Mouse (Mus musculus) layer of hippocampus, adult 9-11 months (tissue): ENCODE data around the gene Anpep.
A peak's percentile ranks its signal among the peaks of the same experiment; 100 is the strongest.
"Not testable (repeated sequence)": the region's sequence is repeated elsewhere in the genome, so short reads cannot be mapped to it uniquely, and the experiment has no call there.

ENCODE experiments used
- DNase-seq: peaks from one replicate; pipeline ENCODE4 v3.0.0; 2022

The Anpep gene

DNA sequence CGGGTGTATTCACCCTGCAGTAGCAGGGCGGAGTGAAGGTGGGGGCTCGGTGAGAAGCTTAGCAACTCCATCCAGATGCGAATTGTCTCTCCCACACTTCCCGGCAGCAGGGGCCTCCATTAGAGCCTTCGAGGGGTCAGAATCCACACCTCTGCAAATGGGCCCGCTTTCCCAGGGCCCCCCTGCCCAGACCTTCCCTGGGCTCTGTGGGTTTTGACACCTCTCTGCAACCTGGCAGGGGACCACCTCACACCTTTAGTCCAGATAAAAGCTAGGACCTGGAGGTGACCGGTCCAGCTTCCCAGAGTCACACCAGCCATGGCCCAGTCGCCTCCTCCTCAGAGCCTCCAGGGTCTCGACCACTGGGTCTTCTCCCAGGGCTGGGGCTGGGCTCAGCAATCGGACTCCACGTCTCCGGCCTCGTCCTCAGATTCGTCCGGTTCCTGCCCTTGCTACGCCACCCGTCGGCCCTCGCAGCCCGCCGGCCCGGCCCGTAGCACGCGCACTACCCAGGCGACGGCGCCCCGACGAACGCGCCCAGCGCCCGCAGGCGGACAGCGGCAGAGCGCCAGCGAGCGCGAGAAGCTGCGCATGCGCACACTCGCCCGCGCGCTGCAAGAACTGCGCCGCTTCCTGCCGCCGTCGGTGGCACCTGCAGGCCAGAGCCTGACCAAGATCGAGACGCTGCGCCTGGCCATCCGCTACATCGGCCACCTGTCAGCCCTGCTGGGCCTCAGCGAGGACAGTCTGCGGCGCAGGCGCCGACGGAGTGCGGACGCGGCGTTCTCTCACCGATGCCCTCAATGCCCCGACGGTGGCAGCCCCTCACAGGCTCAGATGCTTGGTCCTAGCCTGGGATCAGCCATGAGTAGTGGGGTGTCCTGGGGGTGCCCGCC lies 50.0 kb downstream of the Anpep start, which contains the start of gene Mesp2:
Gene Mesp2, plus strand, starts transcription at position 117 of the 896 bp plus-strand sequence.
- peak; percentile 36 for DNase-seq

DNA sequence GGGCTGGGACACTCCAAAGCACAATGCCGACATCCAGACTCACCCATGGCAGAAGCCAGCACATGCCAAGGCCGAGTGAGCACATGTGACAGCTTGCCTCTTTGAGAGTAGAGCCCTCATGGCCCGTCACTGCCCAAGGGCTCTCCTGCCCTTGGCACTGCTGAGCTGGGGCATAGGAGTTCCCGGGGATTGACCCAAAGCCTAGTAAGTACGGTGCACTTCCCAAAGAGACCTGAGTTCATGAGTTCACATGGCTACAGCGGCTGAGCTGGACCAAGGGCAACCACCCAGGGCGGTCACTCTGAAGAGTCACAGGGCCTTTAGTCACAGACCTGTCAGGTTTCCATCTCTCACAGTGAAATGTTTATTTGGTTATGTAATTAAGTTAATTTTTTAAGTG lies 52.3 kb downstream of the Anpep start:
- DNase-seq, result no peak

- DNase-seq, result no peak
Observed at GRCm38 (mm10) chr7:79803887-79804286, 57.0 kb downstream of the Anpep start.

- DNase-seq, result no peak
Observed at GRCm38 (mm10) chr7:79802037-79802436, 58.8 kb downstream of the Anpep start.

DNA sequence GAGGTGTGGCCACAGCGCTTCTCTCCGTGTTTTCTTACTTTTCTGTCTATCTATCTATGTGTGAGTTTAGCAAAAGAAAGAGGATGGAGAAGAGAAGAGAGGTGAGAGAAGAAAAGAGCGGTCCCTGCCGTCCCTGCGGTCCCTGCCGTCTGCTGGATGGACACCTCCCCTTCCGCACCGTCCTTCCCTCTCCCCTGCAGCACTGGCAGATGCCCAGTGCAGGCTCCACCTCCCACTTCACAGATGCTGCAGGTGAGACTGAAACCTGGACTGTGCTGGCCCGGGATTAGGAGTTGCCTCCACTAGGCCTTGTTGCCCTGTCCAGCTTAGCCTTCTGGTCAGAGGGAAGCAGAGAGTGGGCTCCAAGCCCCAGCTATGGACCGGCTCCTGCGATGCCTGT lies 59.5 kb downstream of the Anpep start:
- no peak for DNase-seq

DNA sequence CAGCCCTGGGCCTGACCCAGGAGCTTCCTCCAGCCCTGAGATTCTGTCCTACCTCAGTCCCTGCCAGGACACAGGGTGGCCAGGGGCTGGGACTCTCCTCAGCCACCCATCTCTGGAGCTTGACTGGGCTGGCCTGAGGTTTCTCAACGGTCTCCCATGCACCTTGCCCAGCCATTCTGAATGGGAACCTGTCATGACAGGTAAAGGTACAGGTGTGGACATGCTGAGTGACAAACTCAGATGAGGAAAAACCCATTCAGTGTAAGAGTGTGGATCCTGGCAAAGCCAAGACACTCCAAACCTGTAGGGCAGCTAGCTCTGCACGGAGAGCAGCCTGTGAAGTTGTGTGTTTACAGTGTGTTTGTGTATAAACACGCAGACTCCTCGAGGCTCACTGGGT lies 60.5 kb downstream of the Anpep start:
- DNase-seq, result no peak

DNA sequence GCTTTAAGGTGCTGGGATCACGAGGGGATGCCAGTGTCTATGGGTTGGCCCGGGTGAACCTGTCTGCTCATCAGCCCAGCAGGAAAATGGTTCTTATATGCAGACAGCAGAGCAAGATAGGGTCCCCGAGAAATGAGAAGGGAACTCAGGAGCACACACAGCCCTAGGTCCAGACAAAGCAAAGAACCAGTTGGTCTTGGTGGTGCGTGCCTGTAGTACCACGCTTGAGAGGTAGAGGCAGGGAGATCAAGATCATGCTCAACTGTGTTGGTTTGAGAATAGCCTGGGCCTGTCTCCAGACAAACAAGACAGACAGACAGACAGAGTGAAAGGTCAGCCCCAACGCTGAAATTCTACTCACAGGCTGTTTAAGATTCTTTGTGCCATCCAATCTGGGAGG lies 61.4 kb downstream of the Anpep start:
- DNase-seq, result no peak

GRCm38 (mm10) chr7:79799048-79799447 lies 61.8 kb downstream of the Anpep start:
- peak; percentile 59 for DNase-seq

DNA sequence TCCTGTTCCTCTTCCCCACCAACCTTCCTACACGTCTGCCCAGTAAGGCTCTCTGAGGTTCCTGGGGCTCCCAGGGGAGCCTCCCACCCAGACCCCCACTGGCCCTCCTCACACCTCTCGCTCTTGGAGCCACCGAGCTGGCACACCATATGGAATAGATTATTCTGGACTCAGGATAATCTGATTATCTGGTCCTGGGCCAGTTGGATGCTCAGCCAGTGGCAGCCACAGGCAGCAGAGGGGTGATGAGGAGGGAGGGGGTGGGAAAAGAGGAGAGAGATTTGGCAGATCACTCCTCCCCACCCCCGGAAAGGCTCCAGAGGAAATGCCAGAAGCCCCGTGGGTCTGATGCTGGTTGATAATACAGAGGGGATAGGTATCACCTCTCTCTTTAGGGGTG lies 62.3 kb downstream of the Anpep start:
- no peak for DNase-seq

GRCm38 (mm10) chr7:79793688-79794087 lies 67.2 kb downstream of the Anpep start, which contains the start of gene Mesp1:
Gene Mesp1 (minus strand): TSS chr7:79793788.
- no peak for DNase-seq

GRCm38 (mm10) chr7:79792635-79793421 lies 68.0 kb downstream of the Anpep start:
- no peak for DNase-seq

DNA sequence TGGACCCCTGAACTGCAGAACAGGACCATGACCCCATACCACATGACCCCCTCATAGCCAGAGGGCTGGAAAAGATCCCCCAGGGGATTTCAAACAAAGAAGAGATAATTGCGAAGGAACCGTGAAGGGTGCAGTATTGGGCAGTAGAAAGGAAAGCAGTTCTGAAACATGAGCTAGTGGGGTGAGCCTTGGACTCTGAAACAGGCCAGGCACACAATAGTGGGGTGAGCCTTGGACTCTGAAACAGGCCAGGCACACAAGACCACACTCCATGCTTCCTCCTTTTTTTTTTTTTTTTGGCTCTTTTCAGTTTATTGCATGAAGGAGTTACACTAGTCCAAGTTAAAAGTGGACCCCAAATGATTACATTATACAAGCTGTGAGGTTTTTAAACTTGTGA lies 71.0 kb downstream of the Anpep start:
- not testable (repeated sequence) for DNase-seq

DNA sequence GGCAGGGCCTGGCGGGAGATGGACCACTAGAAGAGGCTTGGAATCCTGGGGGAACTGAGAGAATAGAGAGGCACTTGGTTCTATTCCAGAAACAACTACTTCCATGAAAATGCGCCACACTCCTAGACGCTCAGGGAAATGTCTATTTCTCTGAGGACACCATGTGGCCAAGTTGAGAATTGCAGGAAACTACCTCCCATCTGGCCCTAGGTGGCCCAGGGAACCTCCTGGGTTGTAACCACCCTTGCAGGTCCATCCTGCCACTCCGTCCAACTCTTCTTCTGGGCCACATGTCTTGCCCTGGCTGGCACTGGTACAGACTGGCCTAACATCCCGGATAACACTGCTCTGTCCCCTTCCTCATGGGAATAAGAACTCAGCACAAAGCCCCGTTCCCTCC lies 74.6 kb downstream of the Anpep start:
- DNase-seq, result peak; percentile 42

GRCm38 (mm10) chr7:79782516-79782855 lies 78.4 kb downstream of the Anpep start:
- DNase-seq, result no peak

DNA sequence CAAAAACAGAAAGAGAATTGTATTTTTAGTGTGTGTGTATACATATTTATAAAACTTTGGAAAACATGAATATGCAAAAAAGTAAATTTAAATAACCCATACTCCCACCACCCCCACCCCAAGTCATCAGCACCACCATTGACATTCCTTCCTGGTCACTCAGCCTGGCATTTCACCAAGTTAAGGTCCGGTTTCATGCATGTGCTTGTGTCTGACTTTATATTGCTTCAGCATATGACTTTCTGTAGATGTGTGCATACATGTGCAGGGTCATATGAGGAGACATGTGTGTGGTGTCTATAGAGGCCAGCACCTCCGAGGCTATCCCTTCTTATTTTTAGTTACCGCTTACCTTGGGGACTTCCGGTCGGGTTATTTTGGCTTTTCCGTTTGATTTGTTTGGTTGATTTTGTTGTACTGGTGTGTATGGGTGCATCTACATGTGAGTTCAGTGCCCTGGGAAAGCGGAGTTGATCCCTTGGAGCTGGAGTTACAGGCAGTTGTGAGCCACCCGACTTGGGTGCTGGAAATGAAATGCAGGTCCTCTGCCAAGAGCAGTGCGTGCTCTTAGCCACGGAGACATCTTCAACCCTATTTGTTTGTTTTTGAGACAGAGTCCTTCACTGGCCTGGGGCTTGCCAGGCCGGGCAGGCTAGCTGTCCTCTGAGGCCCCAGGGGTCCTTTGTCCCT lies 78.9 kb downstream of the Anpep start:
- DNase-seq, result no peak

DNA sequence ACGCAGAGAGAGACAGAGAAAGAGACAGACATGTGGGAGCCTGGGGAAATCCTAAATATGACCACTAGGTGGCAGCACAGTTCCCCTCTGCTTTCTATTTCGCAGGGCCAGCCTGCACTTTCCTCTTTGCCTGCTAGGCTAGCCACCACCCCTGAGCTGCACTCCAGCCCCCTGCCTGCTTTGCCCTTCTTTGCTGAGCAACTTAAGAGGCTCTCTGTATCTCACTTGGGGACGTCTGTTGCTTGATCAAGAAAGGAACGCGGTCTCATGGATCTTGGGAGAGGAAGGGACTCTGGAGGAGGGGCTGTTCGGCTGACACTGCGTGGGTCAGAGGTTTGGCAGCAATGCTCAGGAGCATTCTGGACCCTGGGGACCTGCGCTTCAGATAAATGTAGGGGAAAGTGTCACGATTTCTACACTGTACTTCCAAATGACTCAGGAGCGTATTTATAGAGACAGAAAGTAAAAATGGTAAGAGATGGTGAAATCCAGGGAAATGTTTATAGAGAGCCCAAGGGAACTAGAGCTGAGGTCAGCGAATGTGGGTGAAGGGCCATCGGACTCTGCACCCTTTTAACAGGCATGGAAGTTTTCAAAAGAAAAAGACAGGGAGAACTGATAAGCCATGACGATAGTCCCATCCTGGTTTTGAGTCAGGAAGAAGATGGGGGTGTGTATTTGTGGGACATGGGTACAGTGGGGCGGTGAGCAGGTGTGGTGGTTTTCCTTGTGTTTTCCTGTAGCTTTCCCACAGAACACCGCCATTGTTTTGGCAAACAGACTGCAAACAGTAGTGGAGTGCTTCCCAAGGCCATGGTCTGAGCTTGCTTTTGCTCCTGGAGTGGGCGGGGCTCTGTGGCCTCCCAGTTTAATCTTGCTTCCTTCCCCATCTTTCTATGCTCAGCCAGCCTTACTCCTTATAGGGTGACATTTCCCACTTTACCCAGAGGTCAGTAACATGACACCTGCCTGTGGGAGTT lies 79.9 kb downstream of the Anpep start:
- peak; percentile 39 for DNase-seq
